Mouse (Mus musculus) forebrain, postnatal 0 days (tissue): Measurements from ENCODE around the gene Plet1. TPM values are rescaled to one million over a fixed set of nuclear protein-coding genes. Genes with fewer than 3 reads are reported as not detected.

ENCODE experiments used
- ATAC-seq: fragments of 200-750 bp; cut with Nextera tagmentation; 2 replicates; pipeline ENCODE4 v1.8.0; 2017; ENCODE audit warnings: mild to moderate bottlenecking, moderate library complexity
- DNase-seq: peaks from one replicate; pipeline ENCODE4 v3.0.0-alpha.2; 2015
- H3K27ac ChIP-seq: fragments of 300-500 bp; sonication (generic); 2 replicates; pipeline ENCODE4 v1.5.1; 2014; ENCODE audit warnings: low read depth, mild to moderate bottlenecking, antibody characterized with exemption, low read length, moderate library complexity, mixed read lengths
- H3K27me3 ChIP-seq: fragments of 300-500 bp; sonication (generic); 2 replicates; pipeline ENCODE4 v1.6.1; 2014; ENCODE audit warnings: mild to moderate bottlenecking, low read length, mixed read lengths; ENCODE audit not compliant: insufficient read depth
- H3K36me3 ChIP-seq: fragments of 300-500 bp; sonication (generic); 2 replicates; pipeline ENCODE4 v1.6.1; 2014; ENCODE audit warnings: mild to moderate bottlenecking, moderate library complexity; ENCODE audit not compliant: insufficient read depth
- H3K4me1 ChIP-seq: fragments of 300-500 bp; sonication (generic); 2 replicates; pipeline ENCODE4 v1.6.1; 2014; ENCODE audit warnings: antibody characterized with exemption; ENCODE audit not compliant: insufficient read depth
- H3K4me2 ChIP-seq: fragments of 300-500 bp; sonication (generic); 2 replicates; pipeline ENCODE4 v1.6.1; 2014; ENCODE audit warnings: low read depth, mild to moderate bottlenecking, moderate library complexity
- H3K4me3 ChIP-seq: fragments of 300-500 bp; sonication (generic); 2 replicates; pipeline ENCODE4 v1.5.1; 2014; ENCODE audit warnings: low read depth, low read length, mixed read lengths
- H3K9ac ChIP-seq: fragments of 300-500 bp; sonication (generic); 2 replicates; pipeline ENCODE4 v1.6.1; 2014; ENCODE audit warnings: mild to moderate bottlenecking
- H3K9me3 ChIP-seq: fragments of 300-500 bp; sonication (generic); 2 replicates; pipeline ENCODE4 v1.6.1; 2016; ENCODE audit warnings: low read length
- CTCF ChIP-seq: sonication (generic); IDR thresholded peaks from 2 replicates; pipeline ENCODE4 v1.5.1; 2016; ENCODE audit warnings: antibody characterized with exemption, control low read depth, low read depth
- WGBS: fragments of 180-500 bp; shearing (Covaris S2); extraction: QIAGEN DNeasy Blood & Tissue Kit; methylation state at CpG from one replicate; pipeline ENCODE4 v1.1.7; 2014; 5-methylcytosine and 5-hydroxymethylcytosine counted together
- polyA plus RNA-seq: library from polyadenylated mRNA; unstranded; fragments of >200 nt; fragmentation: Nextera tagmentation; extraction: Ambion mirVana; gene quantifications from 2 replicates; pipeline ENCODE4 v1.2.1, GENCODE M21; 2015
- total RNA-seq: library from RNA; depleted of rRNA; stranded (reverse); fragments of >200 nt; gene quantifications from 2 replicates; pipeline ENCODE4 v1.2.3, GENCODE M21; 2014

Plet1 gene
- total and polyA plus RNA-seq, 2 experiments from 2014 or later, result 0.34 TPM; not detected in 1

DNA sequence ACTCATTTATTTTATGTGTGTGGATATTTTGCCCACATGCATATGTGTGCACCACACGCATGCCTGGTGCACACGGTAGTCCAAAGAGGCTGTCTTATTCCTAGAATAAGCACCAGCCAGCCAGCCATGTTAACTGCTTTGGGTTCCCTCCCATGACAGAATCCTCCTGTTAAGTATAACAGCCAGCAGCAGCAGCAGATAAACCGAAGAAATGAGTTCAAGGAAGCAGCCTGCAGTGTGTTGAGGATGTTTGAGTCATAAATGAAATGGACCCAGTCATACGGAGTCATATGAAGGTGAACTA lies 31.2 kb upstream of the Plet1 start:
- DNase-seq (no peak), ATAC-seq (no peak)
- Histone ChIP-seq H3K4me3 (no peak overlapping the region), H3K4me1 (no peaks in the 10 kb centered on the region), H3K27ac (no peak overlapping the region), H3K27me3 (no peaks in the 10 kb centered on the region), H3K9ac (no peak overlapping the region), H3K4me2 (no peak overlapping the region), H3K9me3 (no peaks in the 10 kb centered on the region), H3K36me3 (no peaks in the 10 kb centered on the region)
- TF ChIP-seq CTCF, result no peak
- 33% methylated on average over 4 of the region's 4 CpGs for WGBS

DNA sequence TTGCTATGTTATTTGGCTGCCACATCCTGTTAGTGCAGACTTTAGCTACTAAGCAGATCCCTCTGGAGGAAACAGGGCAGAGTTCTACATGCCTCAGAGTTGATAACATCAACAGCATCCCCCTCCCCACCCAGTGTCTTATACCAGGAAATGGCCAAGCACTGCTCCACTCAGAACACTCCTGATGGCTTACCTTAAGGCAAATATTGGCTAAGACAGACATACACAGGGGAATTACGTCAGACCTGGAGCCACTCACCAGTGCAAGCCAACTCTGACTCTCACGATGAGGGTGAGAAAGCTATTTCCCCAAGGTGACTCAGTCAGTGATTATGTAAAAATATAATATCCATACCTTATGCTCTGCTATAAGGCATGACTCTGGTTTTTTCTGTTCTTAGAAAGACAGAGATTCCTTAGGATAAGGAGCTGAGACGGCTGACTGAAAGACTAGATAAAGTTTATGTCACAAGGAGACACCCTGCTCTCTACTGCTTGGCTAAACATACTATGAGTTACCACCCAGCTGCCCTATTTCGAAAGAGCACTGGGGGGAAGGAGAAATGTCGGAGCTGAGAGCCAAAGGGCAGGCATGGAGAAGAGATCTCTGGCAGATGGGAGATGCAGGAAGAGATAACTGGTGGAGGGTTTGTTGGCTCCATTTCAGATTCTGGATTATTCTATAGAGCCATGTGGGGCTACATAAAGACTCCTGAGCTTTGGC lies 23.8 kb upstream of the Plet1 start:
- 83% methylated on average over 5 of the region's 5 CpGs for WGBS
- no peak overlapping the region for H3K9ac ChIP-seq
- H3K27me3 ChIP-seq, result no peaks in the 10 kb centered on the region
- no peaks in the 10 kb centered on the region for H3K9me3 ChIP-seq
- TF ChIP-seq CTCF, result no peak
- DNase-seq, result no peak
- H3K4me3 ChIP-seq, result no peak overlapping the region
- H3K4me1 ChIP-seq, result no peaks in the 10 kb centered on the region
- ATAC-seq, result no peak
- no peaks in the 10 kb centered on the region for H3K36me3 ChIP-seq
- H3K27ac ChIP-seq, result no peak overlapping the region
- H3K4me2 ChIP-seq, result no peak overlapping the region

DNA sequence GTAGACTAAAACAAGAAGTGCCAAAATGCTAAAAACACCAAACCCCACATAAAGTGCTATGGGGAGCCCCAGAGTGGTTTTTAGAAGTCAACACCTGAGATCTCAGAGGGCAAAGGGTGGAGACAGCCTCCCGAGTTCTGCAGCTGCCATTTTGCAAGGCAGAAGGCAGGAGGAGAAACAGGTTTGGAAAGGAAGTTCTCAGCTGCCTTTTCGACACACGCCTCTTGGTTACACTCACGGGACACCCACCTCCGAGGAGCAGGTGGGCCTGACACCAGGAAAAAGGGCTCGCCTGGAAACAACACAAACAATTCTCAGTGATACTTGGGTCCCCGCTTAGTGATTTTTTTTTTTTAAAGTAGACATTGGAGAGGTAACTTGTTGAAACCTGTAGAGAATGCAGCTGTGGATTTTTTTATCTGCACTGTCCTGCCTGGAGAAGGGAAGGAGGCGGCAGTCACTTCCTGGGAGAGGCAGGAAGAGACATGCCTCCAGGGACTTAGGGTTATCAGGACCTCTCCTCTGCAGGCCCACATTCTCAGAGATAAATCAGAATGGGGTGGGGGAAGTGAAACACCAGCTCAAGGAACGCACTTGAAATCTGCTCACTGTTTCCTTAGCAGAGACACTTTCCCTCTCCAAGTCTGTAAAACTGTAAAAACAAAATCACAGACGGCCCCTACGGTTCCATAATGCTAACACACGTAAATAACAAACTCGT lies 23.0 kb upstream of the Plet1 start:
- no peak for TF ChIP-seq CTCF
- no peak overlapping the region for H3K9ac ChIP-seq
- no peaks in the 10 kb centered on the region for H3K36me3 ChIP-seq
- no peaks in the 10 kb centered on the region for H3K27me3 ChIP-seq
- H3K4me2 ChIP-seq, result no peak overlapping the region
- WGBS, result 79% methylated on average over 13 of the region's 13 CpGs
- no peak for DNase-seq
- no peaks in the 10 kb centered on the region for H3K9me3 ChIP-seq
- no peak for ATAC-seq
- H3K27ac ChIP-seq, result no peak overlapping the region
- no peaks in the 10 kb centered on the region for H3K4me1 ChIP-seq
- H3K4me3 ChIP-seq, result no peak overlapping the region

DNA sequence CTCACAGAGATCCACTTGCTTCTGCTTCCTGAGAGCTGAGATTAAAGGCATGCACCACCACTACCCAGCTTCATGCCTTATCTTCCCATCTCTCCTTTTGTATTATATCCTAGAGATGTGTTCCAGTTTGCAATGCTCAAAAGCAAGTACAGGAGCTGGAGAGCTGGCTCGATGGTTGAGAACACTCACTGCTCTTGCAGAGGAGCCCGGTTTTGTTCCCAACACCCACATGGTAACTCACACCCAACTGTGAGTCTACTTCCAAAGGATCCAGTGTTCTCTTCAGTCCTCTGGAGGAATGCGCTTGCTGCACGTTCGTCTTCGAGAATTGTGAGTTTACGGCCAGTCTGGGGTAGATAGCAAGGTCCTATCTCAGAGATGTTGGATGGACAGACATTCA lies 19.0 kb upstream of the Plet1 start:
- Histone ChIP-seq H3K4me2 (no peak overlapping the region), H3K27ac (no peak overlapping the region), H3K27me3 (no peaks in the 10 kb centered on the region), H3K4me3 (no peak overlapping the region), H3K36me3 (no peaks in the 10 kb centered on the region), H3K4me1 (no peaks in the 10 kb centered on the region), H3K9ac (no peak overlapping the region), H3K9me3 (no peaks in the 10 kb centered on the region)
- no peak for ATAC-seq
- no peak for TF ChIP-seq CTCF
- DNase-seq, result no peak
- 87% methylated on average over 7 of the region's 7 CpGs for WGBS

DNA sequence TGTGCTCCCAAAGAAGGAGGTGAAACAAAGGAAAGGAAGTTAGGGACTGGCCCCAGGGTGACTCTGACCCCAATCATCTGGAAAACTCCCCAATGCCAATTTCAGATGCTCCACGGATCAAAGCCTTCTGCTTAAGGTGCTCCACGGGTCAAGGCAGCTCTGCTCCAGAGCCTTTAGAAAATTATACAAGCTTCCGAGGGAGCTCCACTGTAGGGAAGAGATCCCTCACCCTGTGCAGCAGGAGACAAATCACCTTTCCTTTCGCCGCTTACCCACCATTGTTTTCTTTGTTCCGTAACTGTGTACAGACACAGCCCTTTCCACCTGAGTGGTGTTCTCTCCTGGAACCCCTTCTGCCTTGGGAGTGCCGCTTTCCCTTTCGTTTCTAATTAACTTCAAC lies 18.6 kb upstream of the Plet1 start:
- no peak overlapping the region for H3K27ac ChIP-seq
- ATAC-seq (no peak), DNase-seq (no peak)
- no peak overlapping the region for H3K9ac ChIP-seq
- no peak overlapping the region for H3K4me3 ChIP-seq
- H3K36me3 ChIP-seq, result no peaks in the 10 kb centered on the region
- 56% methylated on average over 8 of the region's 8 CpGs for WGBS
- TF ChIP-seq CTCF, result no peak
- no peaks in the 10 kb centered on the region for H3K9me3 ChIP-seq
- no peaks in the 10 kb centered on the region for H3K27me3 ChIP-seq
- H3K4me2 ChIP-seq, result no peak overlapping the region
- no peaks in the 10 kb centered on the region for H3K4me1 ChIP-seq

DNA sequence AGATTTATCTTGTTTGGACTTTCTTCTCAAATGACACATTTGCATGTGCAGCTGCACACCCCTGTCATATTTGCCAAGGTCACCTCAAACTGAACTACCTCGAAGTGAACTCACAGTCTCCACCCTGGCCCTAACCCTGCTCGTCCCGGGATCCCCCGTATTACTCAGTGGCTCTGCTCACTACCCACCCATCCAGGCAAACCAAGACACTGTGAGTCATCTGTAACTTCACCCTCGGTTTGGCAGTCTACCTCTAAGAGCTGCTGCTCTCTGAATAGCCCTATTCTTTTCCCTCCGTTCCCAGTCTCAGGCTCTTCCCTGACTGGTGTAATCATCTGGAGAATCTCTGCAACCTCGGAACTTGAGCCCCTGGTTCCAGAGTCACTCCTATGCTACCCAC lies 17.7 kb upstream of the Plet1 start:
- TF ChIP-seq CTCF, result no peak
- Histone ChIP-seq H3K4me3 (no peak overlapping the region), H3K4me1 (no peaks in the 10 kb centered on the region), H3K27ac (no peak overlapping the region), H3K36me3 (no peaks in the 10 kb centered on the region), H3K27me3 (no peaks in the 10 kb centered on the region), H3K4me2 (no peak overlapping the region), H3K9me3 (no peaks in the 10 kb centered on the region), H3K9ac (no peak overlapping the region)
- no peak for ATAC-seq
- DNase-seq, result no peak
- 66% methylated on average over 7 of the region's 7 CpGs for WGBS

DNA sequence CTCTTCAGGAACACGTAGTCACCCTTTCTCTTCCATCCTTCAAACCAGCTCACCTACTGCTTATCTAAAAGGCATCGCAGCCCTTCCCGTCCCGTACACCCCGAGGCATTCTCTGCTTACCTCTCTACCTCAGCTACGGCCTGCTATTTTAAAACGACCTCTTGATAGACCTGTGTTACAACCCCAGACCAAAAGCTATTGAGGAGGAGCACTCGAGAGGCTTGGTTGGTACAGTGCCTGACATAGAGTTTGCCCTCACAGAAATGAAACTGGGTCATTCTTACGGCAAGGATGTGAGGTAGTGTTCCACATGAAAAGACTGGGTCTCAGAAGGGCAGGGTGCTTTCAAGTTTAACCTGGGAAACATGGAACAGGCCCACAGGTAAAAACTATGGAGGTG lies 17.1 kb upstream of the Plet1 start:
- H3K4me3 ChIP-seq, result no peak overlapping the region
- H3K27me3 ChIP-seq, result no peaks in the 10 kb centered on the region
- H3K4me1 ChIP-seq, result no peaks in the 10 kb centered on the region
- H3K27ac ChIP-seq, result no peak overlapping the region
- no peaks in the 10 kb centered on the region for H3K9me3 ChIP-seq
- no peak for TF ChIP-seq CTCF
- H3K36me3 ChIP-seq, result no peaks in the 10 kb centered on the region
- H3K9ac ChIP-seq, result no peak overlapping the region
- WGBS, result 92% methylated on average over 9 of the region's 9 CpGs
- ATAC-seq (no peak), DNase-seq (no peak)
- no peak overlapping the region for H3K4me2 ChIP-seq
